Mouse (Mus musculus): ENCODE results near the gene Hist2h2aa2. TPM values are rescaled to one million over a fixed set of nuclear protein-coding genes. Genes with fewer than 3 reads are reported as not detected.
"Not testable (repeated sequence)": the region's sequence is repeated elsewhere in the genome, so short reads cannot be mapped to it uniquely, and the experiment has no call there.

The Hist2h2aa2 gene
- polyA plus RNA-seq, 1 experiment, result 6.8 TPM

- no peak for DNase-seq
- no peaks in the 10 kb centered on the region for H3K27me3 ChIP-seq (ENCODE audit: control insufficient read depth, insufficient read depth, low read length)
- H3K27ac ChIP-seq (ENCODE audit: insufficient read depth, low read length), result no peak overlapping the region
- TF ChIP-seq POLR2A (IDR thresholded peaks at IDR 0.05; ENCODE audit: borderline replicate concordance, insufficient read depth, low read length), result no peak
- no peak for TF ChIP-seq CTCF (IDR thresholded peaks at IDR 0.05; ENCODE audit: borderline replicate concordance, insufficient read depth, low read depth, low read length)
- no peak overlapping the region for H3K4me3 ChIP-seq (replicated peaks; ENCODE audit: insufficient read depth, low read depth, low read length)
- WGBS, result 86% methylated on average over 5 of the region's 5 CpGs
- H3K4me1 ChIP-seq (ENCODE audit: control insufficient read depth, insufficient read depth, low read length), result no peaks in the 10 kb centered on the region; the same call in 1 of the 2 replicates
These were observed 16.0 kb upstream of the Hist2h2aa2 start for GRCm38 (mm10) chr3:96255926-96256593.

DNA sequence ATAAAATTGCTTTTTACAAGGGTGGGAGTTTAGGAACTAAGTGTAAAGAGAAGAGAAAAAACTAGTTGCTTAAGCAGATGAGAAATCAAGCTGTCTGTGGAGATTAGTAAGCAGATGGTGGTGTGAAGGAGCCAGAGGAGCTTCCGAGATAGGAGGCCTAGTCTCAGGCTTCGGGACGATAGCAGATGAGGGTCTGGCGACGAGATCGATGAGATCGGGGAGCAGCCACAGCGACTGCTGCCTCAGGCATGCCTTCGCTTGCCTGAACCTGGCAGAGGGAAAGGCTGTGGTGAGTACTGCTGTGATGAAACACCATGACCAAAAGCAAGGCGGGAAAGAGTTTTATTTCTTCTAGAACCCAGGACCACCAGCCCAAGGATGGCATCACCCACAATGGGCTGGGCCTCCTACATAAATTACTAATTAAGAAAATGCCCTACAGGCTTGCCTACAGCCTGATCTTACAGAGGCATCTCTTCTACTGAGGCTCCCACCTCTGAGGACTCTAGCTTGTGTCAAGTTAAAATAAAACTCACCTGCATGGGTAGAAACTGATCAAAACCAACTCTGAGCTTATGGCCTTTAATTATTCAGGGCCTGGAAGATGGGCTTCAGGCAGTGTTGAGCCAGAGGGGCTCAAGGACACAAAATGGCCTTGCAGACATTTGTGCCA lies 14.7 kb upstream of the Hist2h2aa2 start:
- Histone ChIP-seq H3K4me3 (replicated peaks; ENCODE audit: insufficient read depth, low read depth, low read length) (no peak overlapping the region), H3K4me1 (ENCODE audit: control insufficient read depth, insufficient read depth, low read length) (no peaks in the 10 kb centered on the region), H3K27ac (ENCODE audit: insufficient read depth, low read length) (no peak overlapping the region), H3K27me3 (ENCODE audit: control insufficient read depth, insufficient read depth, low read length) (no peaks in the 10 kb centered on the region)
- no peak for DNase-seq
- WGBS, result 29% methylated on average over 10 of the region's 10 CpGs
- TF ChIP-seq CTCF (IDR thresholded peaks at IDR 0.05; ENCODE audit: borderline replicate concordance, insufficient read depth, low read depth, low read length) (no peak), POLR2A (IDR thresholded peaks at IDR 0.05; ENCODE audit: borderline replicate concordance, insufficient read depth, low read length) (no peak)

GRCm38 (mm10) chr3:96251787-96252186 lies 11.7 kb upstream of the Hist2h2aa2 start:
- no peaks in the 10 kb centered on the region for H3K4me1 ChIP-seq (ENCODE audit: control insufficient read depth, insufficient read depth, low read length)
- H3K4me3 ChIP-seq (replicated peaks; ENCODE audit: insufficient read depth, low read depth, low read length), result no peak overlapping the region
- 96% methylated on average over 3 of the region's 3 CpGs for WGBS
- no peak for TF ChIP-seq CTCF (IDR thresholded peaks at IDR 0.05; ENCODE audit: borderline replicate concordance, insufficient read depth, low read depth, low read length)
- no peak for TF ChIP-seq POLR2A (IDR thresholded peaks at IDR 0.05; ENCODE audit: borderline replicate concordance, insufficient read depth, low read length)
- H3K27ac ChIP-seq (ENCODE audit: insufficient read depth, low read length), result no peak overlapping the region
- DNase-seq, result no peak
- no peaks in the 10 kb centered on the region for H3K27me3 ChIP-seq (ENCODE audit: control insufficient read depth, insufficient read depth, low read length)

DNA sequence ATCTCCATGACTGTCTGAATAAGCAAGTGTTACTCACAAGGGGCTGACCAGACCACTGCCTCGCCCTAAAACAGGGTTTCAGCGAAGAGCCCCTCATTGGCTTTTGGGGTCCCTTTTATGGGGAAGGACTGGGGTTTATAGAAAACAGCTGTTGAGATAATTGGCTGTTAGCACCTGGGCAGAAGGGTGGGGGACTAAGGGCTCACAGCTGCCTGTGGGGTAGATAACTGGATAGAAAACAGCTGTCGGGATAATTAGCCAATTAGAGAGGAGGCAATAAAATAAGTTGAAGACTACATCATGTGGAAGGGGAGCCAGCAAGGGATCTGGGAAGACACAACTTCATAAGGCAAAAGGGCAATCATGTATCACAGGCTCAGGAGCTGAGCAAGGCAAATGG lies 10.8 kb upstream of the Hist2h2aa2 start:
- H3K4me1 ChIP-seq (ENCODE audit: control insufficient read depth, insufficient read depth, low read length), result no peaks in the 10 kb centered on the region
- no peak for DNase-seq
- no peaks in the 10 kb centered on the region for H3K27me3 ChIP-seq (ENCODE audit: control insufficient read depth, insufficient read depth, low read length)
- no peak for TF ChIP-seq POLR2A (IDR thresholded peaks at IDR 0.05; ENCODE audit: borderline replicate concordance, insufficient read depth, low read length)
- TF ChIP-seq CTCF (IDR thresholded peaks at IDR 0.05; ENCODE audit: borderline replicate concordance, insufficient read depth, low read depth, low read length), result no peak
- no peak overlapping the region for H3K4me3 ChIP-seq (replicated peaks; ENCODE audit: insufficient read depth, low read depth, low read length)
- no peak overlapping the region for H3K27ac ChIP-seq (ENCODE audit: insufficient read depth, low read length)
- WGBS, result 87% methylated on average over 3 of the region's 3 CpGs

- DNase-seq, result no peak
- 52% methylated on average over 4 of the region's 4 CpGs for WGBS
- Histone ChIP-seq H3K4me3 (replicated peaks; ENCODE audit: insufficient read depth, low read depth, low read length) (no peak overlapping the region), H3K27me3 (ENCODE audit: control insufficient read depth, insufficient read depth, low read length) (no peaks in the 10 kb centered on the region), H3K27ac (ENCODE audit: insufficient read depth, low read length) (no peak overlapping the region), H3K4me1 (ENCODE audit: control insufficient read depth, insufficient read depth, low read length) (peaks cover 7% of the 10 kb centered on the region; the same call in 1 of the 2 replicates)
- TF ChIP-seq POLR2A (IDR thresholded peaks at IDR 0.05; ENCODE audit: borderline replicate concordance, insufficient read depth, low read length) (no peak), CTCF (IDR thresholded peaks at IDR 0.05; ENCODE audit: borderline replicate concordance, insufficient read depth, low read depth, low read length) (no peak)
These were observed 8.9 kb upstream of the Hist2h2aa2 start for GRCm38 (mm10) chr3:96249034-96249345.

GRCm38 (mm10) chr3:96248141-96249033 lies 8.3 kb upstream of the Hist2h2aa2 start:
- no peak for TF ChIP-seq CTCF (IDR thresholded peaks at IDR 0.05; ENCODE audit: borderline replicate concordance, insufficient read depth, low read depth, low read length)
- TF ChIP-seq POLR2A (IDR thresholded peaks at IDR 0.05; ENCODE audit: borderline replicate concordance, insufficient read depth, low read length), result no peak
- 55% methylated on average over 6 of the region's 6 CpGs for WGBS
- H3K4me3 ChIP-seq (replicated peaks; ENCODE audit: insufficient read depth, low read depth, low read length), result no peak overlapping the region
- no peaks in the 10 kb centered on the region for H3K27me3 ChIP-seq (ENCODE audit: control insufficient read depth, insufficient read depth, low read length)
- H3K27ac ChIP-seq (ENCODE audit: insufficient read depth, low read length), result no peak overlapping the region
- peaks cover 10% of the 10 kb centered on the region for H3K4me1 ChIP-seq (ENCODE audit: control insufficient read depth, insufficient read depth, low read length)
- DNase-seq, result no peak

DNA sequence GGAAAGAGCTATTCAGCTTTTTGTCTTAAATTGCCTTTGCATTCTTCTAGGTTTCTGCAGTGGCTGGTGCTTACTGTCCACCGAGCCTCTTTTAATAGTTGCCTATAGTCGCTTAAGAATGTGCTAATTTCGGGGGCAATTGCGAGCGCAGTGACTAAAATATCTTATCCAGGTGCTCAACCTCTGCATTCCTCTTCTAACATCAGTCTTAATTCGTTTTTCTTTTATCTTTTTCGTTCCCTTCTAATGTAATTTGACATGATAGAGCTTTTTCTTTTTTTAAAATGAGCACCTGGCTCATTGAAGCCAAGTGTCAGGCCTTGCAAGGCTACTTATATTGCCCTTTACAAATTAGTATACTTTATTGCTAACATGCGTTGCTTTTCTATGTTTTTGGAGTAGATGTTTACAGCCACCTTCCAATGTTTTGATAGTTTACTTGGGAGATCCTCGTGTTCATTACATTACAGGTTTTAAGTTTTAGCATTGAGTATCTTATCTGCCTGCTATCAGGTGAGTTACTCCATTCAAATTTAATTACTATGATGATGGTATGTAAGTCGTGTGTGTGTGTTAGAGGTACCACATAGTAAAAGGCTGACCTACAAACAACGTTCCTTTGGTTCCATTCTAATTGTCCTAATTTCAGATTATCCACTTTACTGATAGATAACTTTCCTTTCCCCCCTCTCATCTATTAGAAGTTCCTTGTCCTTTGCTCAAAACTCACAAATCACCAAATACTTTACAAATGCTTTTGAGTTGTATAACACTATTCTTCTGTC lies 7.5 kb upstream of the Hist2h2aa2 start:
- no peak for DNase-seq
- TF ChIP-seq CTCF (IDR thresholded peaks at IDR 0.05; ENCODE audit: borderline replicate concordance, insufficient read depth, low read depth, low read length), result no peak
- no peak for TF ChIP-seq POLR2A (IDR thresholded peaks at IDR 0.05; ENCODE audit: borderline replicate concordance, insufficient read depth, low read length)
- peaks cover 10% of the 10 kb centered on the region for H3K4me1 ChIP-seq (ENCODE audit: control insufficient read depth, insufficient read depth, low read length)
- no peak overlapping the region for H3K27ac ChIP-seq (ENCODE audit: insufficient read depth, low read length)
- WGBS, result 33% methylated on average over 11 of the region's 11 CpGs
- no peaks in the 10 kb centered on the region for H3K27me3 ChIP-seq (ENCODE audit: control insufficient read depth, insufficient read depth, low read length)
- no peak overlapping the region for H3K4me3 ChIP-seq (replicated peaks; ENCODE audit: insufficient read depth, low read depth, low read length)

DNA sequence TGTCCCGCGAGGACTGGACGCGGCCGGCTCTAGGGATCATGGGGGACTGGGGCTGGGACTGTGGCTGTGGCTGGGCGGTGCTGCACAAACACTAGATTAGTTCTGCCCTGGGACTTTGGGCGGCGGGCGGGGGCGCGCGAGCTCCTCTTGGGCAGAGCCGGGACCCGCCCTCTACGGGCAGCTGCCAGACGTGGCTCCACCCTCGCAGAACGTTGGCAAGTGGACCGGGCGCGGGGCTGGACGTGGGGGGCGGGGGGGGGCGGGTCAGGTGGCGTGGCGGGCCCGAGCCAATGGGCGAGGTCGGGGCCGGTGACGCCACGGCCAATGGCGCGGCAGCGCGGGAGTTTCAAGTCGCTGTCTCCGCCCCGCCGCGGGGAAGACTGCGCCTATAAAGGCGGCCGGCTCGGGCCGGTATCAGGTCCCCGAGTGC lies 6.4 kb upstream of the Hist2h2aa2 start, which contains the start of gene Hist2h3c1:
TSS of gene Hist2h3c1 (plus strand) at position 259 of the 430 bp plus-strand sequence.
- H3K27me3 ChIP-seq (ENCODE audit: control insufficient read depth, insufficient read depth, low read length), result not testable (repeated sequence)
- Histone ChIP-seq H3K4me1 (ENCODE audit: control insufficient read depth, insufficient read depth, low read length) (peaks cover 10% of the 10 kb centered on the region), H3K4me3 (replicated peaks; ENCODE audit: insufficient read depth, low read depth, low read length) (peak within 1 kb of the TSS; percentile 71), H3K27ac (ENCODE audit: insufficient read depth, low read length) (0 out of 2 replicates have a peak within 1 kb of the TSS, but pooled peaks have one; percentile 61)
- DNase-seq, result peak in 1 of 2 experiments; percentile 33
- 0% methylated on average over 1 of the region's 47 CpGs for WGBS

DNA sequence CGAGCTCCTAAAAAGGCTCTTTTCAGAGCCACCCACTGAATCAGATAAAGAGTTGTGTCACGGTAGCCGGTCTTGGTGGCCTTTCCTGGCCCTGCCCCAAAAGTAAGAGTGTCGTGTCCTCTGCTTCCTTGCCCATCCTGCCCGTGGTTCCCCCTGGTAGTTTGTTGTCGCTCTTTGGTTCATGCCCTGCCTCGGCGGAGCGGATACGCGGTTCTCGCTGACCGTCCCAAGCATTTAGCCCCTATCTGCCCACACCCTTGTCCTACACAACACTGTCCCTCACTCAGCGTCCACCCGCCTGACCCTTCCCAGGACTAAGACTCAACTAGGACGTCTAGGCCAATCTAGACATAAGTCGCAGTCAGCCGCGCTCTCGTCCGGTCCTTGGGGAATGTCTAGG lies 5.9 kb upstream of the Hist2h2aa2 start:
- H3K27me3 ChIP-seq (ENCODE audit: control insufficient read depth, insufficient read depth, low read length); DNase-seq: not testable (repeated sequence)
- Histone ChIP-seq H3K4me1 (ENCODE audit: control insufficient read depth, insufficient read depth, low read length) (peaks cover 10% of the 10 kb centered on the region), H3K27ac (ENCODE audit: insufficient read depth, low read length) (0 out of 2 replicates have a peak overlapping the region, but pooled peaks have one; percentile 61), H3K4me3 (replicated peaks; ENCODE audit: insufficient read depth, low read depth, low read length) (peak overlapping the region; percentile 71)
- under 1% methylated on average over 10 of the region's 21 CpGs for WGBS
